Mouse (Mus musculus): ENCODE results near the gene Hoxd3.

Hoxd3 gene

DNA sequence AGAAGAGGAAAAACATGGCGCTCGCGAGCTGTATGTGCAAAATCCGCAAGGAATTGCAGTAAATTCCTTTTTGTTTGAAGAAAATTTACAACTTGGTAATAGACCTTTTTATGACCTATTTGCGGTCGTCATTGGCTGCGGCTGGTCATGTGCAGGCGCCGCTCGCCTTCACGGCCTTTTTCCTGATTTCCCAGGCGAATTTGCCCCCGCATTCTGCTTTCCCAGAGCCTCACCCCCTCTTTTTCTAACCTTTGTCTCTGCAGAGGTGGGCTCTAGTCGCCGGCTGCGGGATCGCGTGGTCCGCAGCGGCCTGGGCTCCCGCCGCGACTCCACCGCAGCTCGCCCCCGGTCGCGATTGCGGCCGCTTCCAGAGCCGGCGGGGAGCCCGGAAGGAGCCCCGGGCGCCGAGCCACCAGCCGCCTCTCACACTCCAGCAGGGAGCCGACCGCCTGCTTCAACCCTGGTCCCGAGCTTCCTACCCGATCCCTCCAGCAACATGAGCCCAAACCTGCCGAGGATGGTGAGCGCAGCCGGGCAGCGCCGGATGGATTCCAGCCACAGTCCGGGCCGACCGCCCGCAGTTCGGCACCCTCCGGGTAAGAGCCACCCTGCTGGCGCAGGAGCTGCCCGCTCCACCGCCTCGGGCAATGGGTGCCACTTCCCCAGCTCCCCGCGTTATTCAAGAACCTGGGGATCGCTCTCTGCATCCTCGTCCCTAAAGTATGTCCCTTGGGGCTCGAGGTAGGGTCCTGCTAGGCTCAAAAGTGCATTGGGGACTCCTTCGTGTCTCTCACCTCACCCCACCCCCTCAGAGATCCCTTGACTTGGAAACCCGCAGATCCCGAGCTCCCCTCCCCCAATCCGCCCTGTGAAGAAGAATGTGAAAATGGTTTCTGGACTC lies at the start of gene Hoxd3, which contains the start of gene Hoxd4:
Gene Hoxd3, plus strand, starts transcription at position 207 of the 901 bp plus-strand sequence.
Gene Hoxd4, plus strand, starts transcription at position 209 of the 901 bp plus-strand sequence.
- DNase-seq (ENCODE audit: low spot score) = peak; percentile 65

DNA sequence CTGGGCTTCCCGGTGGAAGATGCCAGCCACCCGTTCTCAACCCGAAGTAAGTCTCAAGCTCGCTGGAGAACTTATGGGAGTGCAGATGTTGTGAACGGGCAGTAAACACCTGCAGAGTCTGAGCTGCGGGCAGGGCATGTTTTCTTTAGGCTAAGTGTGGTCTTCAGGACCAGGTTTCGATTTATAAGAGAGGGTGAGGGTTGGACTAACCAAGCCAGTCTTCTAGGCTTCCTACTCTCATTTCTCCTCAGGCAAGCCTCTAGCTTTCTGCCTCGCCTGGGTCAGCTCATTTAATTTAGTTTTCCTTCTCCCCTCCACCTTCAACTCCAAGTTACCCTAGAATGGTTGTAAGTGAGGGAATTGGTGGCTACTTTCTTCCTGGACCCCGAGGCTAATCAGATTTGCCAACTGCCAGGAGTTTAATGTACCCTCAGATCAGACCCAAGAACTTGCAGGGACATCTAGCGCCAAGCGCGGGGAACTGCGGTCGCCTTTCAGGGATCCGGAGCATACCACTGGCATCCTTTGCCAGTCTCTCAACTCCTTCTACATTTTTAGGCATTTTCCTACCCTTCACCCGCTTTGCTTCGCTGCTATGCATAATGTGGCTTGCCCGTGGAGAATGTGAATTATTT lies 48.3 kb upstream of the Hoxd3 start:
- DNase-seq (ENCODE audit: low spot score) = peak; percentile 55

DNA sequence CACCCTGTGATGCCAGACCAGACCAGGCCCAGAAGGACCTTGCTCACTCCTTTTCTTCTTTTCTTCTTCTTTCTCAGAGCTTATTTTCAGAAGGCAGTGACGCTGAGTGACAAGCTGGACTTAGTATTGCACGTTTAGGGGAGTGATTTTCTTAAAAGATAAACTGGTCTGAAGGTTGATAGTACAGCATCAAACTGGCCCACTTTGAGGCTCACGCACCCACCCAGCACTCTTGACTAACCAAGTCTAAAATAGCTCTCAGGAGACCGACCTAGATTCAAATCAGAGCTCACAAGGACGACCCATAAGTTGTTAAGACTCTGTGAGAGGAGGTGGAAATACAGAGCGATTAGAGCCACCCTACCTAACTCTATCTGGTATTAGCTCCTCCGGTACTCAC lies 45.3 kb upstream of the Hoxd3 start:
- DNase-seq (ENCODE audit: low spot score) = no peak

DNA sequence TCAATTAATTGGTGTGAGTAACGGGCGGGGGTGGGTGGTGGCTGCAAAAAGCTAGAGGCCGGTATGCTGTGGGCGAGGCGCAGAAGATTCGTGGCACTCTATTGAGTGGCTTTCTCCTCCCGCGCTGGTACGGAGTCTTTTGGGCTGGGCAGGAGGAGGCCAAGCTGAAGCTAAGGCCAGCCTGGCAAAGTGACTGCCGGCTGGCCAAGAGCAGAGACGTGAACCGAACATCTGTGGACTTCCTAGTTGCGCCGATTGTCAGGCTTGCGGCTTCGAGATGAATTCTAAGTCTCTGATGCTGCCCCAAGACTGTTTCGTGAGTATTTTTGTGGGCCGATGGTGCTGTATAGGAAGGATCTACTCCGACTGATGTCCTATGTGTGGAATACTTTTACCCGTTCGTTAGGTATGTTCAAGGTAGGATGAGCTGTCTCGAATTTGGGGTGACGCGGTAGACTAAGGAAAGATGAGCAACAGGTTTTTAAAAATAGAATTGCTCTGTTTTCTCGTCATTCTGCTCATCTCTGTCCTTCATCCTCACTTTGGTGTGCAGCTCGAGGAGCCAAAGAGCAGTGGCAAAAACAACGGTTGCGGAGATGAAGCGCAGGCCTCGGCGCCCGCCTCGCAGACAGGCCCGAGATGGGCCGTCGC lies 44.4 kb upstream of the Hoxd3 start:
- DNase-seq (ENCODE audit: low spot score) = no peak

DNA sequence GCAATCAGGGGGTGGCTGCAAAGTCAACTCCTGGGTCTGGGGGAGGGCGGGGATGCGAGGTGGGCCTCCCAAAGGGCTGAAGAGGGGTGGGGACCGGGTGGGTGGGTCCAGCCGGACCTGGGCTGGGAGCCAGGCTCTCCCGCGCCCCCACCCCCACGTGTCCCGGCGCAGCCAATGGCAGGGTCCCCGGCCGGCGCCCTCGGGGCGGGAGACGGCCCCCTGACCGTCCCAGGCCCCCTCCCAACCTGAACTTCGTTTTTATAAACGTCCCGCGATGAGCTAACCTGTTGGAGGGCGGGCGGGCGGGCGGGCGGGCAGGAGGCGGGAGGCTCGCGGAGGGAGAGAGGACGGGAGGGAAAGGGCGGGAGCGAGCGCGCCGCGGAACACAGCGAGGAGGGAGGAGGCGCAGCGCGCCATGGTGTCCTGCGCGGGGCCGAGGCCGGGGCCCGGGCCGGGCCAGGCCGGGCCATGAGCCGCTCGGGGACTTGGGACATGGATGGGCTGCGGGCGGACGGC lies 43.8 kb upstream of the Hoxd3 start, which contains the start of gene Hoxd13:
Gene Hoxd13, plus strand, starts transcription at position 469 of the 516 bp plus-strand sequence.
- DNase-seq (ENCODE audit: low spot score) = no peak

DNA sequence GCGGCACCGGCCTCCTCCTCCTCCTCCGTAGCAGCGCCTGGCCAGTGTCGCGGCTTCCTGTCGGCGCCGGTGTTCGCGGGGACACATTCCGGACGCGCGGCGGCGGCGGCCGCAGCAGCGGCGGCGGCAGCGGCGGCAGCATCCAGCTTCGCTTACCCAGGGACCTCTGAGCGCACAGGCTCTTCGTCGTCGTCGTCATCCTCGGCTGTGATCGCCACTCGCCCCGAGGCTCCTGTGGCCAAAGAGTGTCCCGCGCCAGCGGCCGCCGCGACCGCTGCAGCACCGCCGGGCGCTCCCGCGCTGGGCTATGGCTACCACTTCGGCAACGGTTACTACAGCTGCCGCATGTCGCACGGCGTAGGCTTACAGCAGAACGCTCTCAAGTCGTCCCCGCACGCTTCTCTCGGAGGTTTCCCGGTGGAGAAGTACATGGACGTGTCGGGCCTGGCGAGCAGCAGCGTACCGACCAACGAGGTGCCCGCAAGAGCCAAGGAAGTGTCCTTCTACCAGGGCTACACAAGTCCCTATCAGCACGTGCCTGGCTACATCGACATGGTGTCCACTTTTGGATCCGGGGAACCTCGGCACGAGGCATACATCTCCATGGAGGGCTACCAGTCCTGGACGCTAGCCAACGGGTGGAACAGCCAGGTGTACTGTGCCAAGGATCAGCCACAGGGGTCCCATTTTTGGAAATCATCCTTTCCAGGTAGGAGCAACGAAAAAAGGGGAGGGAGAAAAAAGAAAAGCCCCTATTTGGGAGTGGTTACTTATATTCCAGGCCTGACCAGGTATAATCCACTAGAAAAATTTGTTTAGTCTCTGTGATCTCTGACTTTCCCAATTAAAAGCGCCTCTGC lies 43.1 kb upstream of the Hoxd3 start:
- DNase-seq (ENCODE audit: low spot score) = no peak

DNA sequence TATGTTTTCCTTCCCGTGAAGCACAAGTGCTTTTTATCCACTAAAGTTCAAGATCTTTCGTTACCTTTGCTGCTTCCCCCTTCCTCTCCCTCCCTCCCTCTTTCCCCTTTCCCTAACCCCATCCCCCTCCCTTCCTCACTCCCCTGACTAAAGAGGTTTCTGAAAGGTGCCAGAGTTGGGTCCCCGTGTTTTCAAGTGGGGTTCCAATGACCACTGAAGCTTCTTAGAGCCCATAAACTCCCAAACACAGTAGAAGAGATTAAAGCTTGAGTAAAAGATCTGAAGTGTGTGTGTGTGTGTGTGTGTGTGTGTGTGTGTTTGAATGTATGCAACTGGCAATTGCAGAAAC lies 42.5 kb upstream of the Hoxd3 start:
- no peak for DNase-seq (ENCODE audit: low spot score)

DNA sequence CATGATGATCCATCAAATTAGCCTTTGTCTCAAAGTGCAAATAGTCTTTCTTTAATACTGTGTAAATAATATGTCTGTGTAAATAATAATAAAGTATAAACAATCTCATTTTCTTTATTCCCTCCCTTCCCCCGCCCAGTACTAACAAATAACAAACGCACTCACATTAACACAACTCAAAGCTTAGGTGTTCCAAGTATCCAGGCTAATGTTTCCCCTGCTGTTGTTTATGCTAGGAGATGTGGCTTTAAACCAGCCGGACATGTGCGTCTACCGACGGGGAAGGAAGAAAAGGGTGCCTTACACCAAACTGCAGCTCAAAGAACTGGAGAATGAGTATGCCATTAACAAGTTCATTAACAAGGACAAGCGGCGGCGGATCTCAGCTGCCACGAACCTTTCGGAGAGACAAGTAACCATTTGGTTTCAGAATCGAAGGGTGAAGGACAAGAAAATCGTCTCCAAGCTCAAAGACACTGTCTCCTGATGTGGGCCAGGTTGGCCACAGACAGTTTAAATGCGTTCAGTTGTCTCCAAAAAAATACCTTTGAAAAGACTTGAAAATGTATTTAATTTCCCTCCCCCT lies 42.0 kb upstream of the Hoxd3 start:
- DNase-seq (ENCODE audit: low spot score) = no peak

DNA sequence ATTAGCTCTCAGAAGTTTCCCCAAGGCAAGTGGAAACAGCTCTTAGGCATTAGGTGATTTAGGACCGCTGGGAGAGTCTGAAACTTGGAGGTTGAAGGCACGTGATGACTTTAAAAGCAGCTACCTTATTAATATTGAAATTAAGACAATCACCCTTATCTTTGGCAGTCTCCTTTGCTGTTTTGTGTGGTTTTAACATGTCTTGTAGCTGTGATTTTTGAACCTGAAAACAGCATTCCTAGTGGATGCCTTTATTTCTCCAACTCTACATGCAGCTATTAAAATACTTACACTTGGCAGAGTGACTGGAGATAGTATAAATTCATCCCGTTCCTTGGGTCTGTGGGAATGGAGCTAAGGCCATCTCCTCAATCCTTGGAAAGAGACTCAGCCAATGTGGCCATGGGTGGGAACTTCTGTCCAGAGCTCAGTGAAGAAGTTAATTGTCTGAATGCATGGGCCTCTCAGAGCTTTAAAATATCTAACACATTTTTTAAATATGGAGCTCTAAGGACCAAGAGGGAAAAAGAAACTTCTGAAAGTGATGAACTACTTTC lies 41.0 kb upstream of the Hoxd3 start:
- no peak for DNase-seq (ENCODE audit: low spot score)

DNA sequence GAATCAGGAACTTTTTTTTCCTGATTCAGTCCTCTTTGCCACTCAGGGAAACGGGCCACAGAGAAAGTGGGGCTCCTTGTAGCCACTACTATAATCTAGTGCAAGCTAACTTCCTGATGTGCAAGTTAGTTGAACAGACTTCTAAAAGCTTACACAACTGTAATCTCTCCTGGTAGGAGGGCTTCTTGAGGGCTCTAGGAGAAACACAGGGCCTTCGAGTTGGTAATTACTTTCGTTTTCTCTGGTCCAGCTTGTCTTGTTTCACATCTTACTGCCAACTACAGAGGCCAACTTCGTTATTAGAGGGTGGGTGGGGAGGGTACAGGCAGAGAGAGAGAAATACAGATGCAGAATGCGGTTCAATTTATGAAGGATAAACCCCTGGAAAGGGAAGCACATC lies 39.9 kb upstream of the Hoxd3 start:
- DNase-seq (ENCODE audit: low spot score) = no peak

DNA sequence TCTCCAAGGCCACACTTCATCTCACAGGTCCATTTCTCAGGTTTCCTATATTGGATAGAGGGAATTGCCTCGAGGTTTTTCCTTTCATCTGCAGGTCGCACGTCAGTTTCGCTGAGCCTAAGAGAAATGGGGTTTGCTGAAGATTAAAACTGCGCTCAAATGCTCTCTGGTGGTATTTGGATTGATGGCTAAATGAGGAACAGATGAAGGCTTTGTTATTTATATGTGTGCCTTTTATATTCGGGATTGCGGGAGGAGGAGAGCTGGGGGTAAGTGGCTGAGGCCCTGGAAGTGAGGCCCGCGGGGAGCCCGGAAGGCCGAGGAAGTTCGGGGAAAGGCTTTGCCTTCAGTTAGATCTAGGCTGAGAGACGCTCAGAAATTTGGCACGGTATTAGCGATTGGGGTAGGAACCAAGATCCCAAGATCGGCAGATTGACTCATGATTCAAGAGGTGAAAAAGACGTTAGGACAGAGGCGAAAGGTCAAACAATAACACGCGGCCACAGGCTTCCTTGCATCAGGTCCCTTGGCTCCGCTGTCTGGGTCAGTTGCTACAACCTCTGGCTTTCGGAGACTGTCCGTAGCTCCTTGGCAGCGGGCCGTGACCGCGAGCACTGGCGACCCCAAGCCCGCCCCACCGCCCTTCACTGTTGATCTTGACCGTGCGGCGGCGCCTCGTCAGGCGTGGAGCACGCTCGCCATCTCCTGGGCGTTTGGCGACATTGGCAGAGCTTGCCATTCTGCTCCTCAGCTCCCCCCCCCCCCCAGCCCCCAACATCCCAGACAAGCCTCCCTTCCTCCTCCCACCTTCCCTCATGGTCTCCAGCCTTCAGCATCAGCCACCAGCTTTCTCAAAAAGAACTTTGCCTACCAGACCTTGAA lies 39.0 kb upstream of the Hoxd3 start:
- DNase-seq (ENCODE audit: low spot score) = peak; percentile 58

DNA sequence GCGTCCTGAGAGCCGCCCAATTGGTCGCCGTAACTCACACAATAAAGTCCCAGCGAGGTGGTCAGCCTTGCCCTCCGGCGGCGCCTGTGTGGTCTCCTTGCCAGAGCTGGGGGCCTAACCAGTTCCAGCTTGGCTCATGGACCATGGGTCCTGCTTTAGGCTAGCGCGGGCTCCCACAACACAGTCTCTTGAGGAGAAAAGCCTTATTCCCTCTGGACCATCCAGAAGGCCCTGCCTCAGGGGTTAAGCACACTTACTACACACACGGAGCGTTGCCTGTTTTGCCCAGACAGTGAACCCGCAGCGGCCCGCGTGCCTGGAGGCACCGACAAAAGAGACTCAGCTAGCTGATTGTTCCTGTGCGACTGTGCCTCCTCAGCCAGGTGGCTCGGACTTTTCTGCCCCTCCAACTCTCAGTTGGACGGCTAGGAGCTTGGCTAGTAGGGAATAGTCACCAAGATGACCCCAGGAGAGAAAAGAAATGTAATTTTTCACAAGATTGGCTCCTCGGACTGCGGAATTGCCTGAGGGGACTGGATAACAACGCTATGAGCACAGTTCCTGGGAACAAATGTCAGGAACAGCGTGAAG lies 37.8 kb upstream of the Hoxd3 start:
- DNase-seq (ENCODE audit: low spot score) = no peak

DNA sequence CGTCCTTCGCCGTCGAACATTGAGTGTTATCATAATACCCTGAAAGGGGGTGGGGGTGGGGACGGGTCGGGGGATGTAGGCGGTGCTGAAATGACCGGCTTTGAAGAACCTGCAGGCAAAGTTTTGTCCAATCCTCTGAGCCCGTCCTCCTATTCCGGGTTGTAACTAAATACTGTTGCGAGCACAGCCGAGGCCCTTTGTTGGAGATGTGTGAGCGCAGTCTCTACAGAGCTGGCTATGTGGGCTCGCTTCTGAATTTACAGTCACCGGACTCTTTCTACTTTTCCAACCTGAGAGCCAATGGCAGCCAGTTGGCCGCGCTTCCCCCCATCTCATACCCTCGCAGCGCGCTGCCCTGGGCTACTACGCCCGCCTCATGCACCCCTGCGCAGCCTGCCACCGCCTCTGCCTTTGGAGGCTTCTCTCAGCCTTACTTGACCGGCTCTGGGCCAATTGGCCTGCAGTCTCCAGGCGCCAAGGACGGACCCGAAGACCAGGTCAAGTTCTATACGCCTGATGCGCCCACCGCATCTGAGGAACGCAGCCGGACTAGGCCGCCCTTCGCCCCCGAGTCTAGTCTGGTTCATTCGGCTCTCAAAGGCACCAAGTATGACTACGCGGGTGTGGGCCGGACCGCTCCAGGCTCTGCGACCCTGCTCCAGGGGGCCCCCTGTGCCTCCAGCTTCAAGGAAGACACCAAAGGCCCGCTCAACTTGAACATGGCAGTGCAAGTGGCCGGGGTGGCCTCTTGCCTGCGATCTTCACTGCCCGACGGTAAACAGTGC lies 36.7 kb upstream of the Hoxd3 start, which contains the start of gene Hoxd12:
Gene Hoxd12, plus strand, starts transcription at position 133 of the 785 bp plus-strand sequence.
- no peak for DNase-seq (ENCODE audit: low spot score)

DNA sequence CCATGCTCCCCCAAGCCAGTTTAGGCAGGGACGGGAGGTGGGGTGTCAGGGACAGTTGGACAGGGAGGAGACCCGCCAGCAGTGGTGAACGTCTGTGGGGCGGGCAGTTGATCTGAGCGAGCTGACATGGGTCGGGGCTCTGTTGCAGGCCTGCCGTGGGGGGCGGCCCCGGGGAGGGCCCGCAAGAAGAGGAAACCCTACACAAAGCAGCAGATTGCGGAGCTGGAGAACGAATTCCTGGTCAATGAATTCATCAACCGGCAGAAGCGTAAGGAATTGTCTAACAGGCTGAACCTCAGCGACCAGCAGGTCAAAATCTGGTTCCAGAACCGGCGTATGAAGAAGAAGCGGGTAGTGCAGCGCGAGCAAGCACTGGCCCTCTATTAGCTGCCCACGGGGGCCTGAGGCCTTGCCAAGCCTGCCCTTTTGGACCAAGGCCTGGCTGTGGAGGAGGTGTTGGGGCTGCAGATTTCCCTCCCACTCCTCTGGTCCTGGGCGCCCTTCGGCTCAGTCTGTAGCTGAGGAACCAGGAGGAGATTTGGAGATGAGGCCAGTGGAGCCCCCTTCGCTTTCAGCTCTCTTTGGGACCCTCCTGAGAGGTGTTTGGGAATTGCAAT lies 36.0 kb upstream of the Hoxd3 start:
- DNase-seq (ENCODE audit: low spot score) = no peak

DNA sequence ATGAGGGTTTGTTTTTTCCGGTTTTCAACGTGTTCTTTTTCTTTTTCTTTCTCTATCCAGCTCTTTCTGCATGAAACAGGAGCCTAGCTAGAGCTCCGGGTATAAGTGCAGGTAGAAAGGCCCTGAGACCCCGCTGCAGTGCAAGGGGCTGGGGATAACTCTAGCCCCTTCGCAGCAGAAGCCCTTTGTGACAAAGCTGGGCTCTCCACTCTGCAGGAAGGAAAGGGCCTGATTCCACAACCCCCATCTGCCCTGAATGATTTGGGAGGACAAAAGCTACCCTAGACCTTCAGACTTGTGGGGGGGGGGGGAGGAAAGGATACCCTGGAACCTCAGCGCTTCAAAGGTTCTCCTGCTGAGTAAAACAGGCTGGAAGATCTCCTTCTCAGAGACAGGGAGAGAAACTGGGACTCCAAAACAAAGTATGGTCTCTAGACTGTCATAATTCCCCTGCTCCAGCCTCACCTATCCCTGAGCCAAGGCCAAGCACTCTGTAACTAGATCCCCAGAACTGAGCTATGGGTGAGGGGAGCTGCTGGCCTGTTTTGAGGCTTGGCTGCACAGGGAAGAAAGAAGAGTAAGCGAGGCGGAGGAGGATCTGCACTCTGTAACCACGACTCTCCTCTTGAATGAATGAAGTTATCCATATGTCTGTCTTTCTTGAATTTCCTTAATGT lies 35.2 kb upstream of the Hoxd3 start:
- no peak for DNase-seq (ENCODE audit: low spot score)

DNA sequence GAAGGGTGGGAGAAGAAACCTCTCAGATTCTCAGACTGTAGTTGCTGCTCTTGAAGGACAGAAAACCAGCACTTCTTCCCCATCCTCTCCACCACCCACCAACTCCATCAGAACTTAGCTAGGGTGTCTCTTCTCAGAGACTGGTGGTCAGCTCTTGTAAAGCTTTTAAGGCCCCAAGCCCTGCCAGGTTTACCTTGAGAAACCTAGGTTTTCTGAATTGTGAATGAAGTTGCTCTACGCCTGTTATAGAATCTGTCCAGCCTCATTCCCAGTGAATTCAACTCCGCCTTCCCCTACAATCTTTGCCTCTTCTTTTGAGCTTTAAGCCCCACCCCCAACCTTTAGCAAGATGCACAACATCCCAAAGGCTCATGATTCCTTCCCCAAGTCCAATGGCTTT lies 34.6 kb upstream of the Hoxd3 start:
- DNase-seq (ENCODE audit: low spot score) = no peak

DNA sequence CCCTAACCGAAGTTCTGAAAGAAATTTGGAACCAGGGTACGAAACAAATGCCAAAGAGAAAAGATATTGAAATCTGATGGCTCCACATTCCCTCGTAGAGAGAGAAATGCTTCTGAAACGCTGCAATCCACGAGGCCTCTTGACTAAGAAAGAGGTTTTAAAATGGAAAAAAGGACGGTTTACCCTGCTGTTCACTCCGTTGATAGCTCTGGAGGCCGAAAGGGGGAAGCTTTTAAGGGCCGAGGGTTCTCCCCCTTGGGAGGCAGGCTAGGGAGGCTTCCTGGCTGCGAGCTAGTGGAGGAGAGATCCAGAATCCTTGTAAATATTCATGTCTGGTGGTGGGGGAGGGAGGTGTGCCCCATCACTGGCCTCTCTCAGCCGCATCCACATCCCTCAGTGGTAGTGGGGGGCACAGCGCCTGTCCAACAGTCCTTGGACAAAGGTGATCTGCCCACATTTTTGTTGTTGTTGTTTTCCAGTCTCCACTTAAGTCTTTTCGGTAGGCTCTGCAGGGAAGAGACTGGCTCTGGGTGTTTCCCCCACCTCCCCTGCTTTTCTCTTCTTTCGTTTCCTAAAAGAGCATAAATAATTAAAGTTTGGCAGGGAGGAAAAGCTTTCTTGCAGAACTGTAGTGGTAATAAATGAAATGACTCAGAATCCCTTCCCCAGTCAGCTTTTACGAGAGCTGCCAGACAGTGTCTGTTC lies 32.7 kb upstream of the Hoxd3 start, which contains the start of gene Hoxd11:
Gene Hoxd11, plus strand, starts transcription at position 667 of the 705 bp plus-strand sequence.
- no peak for DNase-seq (ENCODE audit: low spot score)

Data from ovary, postnatal 36 days (tissue).